12 mouse cellular contexts compared by ENCODE assay signal in the genomic region with DNA sequence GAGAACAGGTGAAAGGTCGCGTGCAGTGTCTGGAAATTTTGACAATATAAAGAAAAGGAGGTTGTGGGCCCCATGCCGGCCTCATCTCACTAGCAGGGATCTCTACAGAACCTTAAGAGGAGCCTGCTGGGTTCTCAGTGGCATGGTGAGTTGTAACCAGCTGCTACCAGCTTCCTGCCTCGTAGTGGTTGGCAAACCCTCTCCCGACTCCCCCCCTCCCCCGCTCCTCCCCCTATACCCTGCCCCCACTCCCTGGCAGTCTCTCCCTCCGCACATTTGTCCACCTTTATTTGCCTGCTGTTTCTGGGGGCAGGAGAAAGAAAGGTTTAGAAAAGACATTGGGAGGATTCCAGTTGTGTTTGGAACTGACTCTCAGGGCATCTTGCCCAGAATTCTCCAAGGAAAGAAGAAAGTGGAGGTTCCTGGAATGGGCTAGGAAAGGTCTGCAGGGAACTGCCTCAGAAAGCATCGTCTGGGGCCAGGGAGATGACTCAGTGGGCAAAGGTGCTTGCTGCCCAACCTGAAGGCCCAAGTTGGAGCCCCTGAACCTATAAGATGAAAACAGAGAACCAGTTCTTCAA. TPM values are rescaled to one million over a fixed set of nuclear protein-coding genes. Genes with fewer than 3 reads are reported as not detected.
DNase-seq lines count a peak whose midpoint lies in the region; ATAC-seq lines count a peak whose summit lies in the region.
"Had no signal": no experiment of that assay in that cellular context is flagged by ENCODE, and none has a peak within 500 bp of the region (broad histone marks: within the 10 kb centered on the region; RNA-seq: fewer than 3 reads in every experiment).

No protein-coding gene starts in this region.

- no peaks in the 10 kb centered on the region for H3K27me3 ChIP-seq in forebrain, embryonic 15.5 days
- H3K27me3 ChIP-seq in midbrain, embryonic 15.5 days (replicated peaks) = no peaks in the 10 kb centered on the region

- H3K4me3 ChIP-seq in forebrain, embryonic 15.5 days = no peak overlapping the region
- no peak overlapping the region for H3K4me3 ChIP-seq in midbrain, embryonic 15.5 days
- H3K4me3 ChIP-seq: liver, embryonic 13.5 days had no signal

- peaks cover 66% of the 10 kb centered on the region for H3K4me1 ChIP-seq in forebrain, embryonic 15.5 days
- H3K4me1 ChIP-seq in midbrain, embryonic 15.5 days = peaks cover 59% of the 10 kb centered on the region

- WGBS in forebrain, embryonic 15.5 days = 23% methylated on average over 8 of the region's 8 CpGs
- 32% methylated on average over 8 of the region's 8 CpGs for WGBS in midbrain, embryonic 15.5 days

- H3K4me2 ChIP-seq in forebrain, embryonic 15.5 days (replicated peaks) = no peak overlapping the region
- H3K4me2 ChIP-seq in midbrain, embryonic 15.5 days = no peak overlapping the region
- H3K4me2 ChIP-seq: liver, embryonic 13.5 days had no signal

- no peaks in the 10 kb centered on the region for H3K9me3 ChIP-seq in forebrain, embryonic 15.5 days
- no peaks in the 10 kb centered on the region for H3K9me3 ChIP-seq in midbrain, embryonic 15.5 days
- H3K9me3 ChIP-seq: liver, embryonic 13.5 days had no signal

- no peak overlapping the region for H3K9ac ChIP-seq in forebrain, embryonic 15.5 days (replicated peaks)
- no peak overlapping the region for H3K9ac ChIP-seq in midbrain, embryonic 15.5 days
- H3K9ac ChIP-seq: liver, embryonic 13.5 days had no signal

- ATAC-seq in forebrain, embryonic 15.5 days (replicated peaks) = 0 out of 2 replicates have a peak, but pooled peaks have one; percentile 23
- ATAC-seq in midbrain, embryonic 15.5 days (replicated peaks) = no peak
- ATAC-seq in monocyte, adult 5-6 weeks (replicated peaks; ENCODE audit: insufficient number of reproducible peaks, low FRiP score, low TSS enrichment, poor library complexity, severe bottlenecking) = no peak

- H3K36me3 ChIP-seq in forebrain, embryonic 15.5 days = no peaks in the 10 kb centered on the region
- no peaks in the 10 kb centered on the region for H3K36me3 ChIP-seq in midbrain, embryonic 15.5 days (replicated peaks)
- H3K36me3 ChIP-seq: liver, embryonic 13.5 days had no signal

- DNase-seq in left cerebral cortex, adult 18-20 months (ENCODE audit: low spot score in 2 of 2) = peak; percentile 19 to 43
- DNase-seq in left cerebral cortex, adult 11 months (ENCODE audit: low spot score) = no peak
- peak; percentile 67 for DNase-seq in NIH3T3 (ENCODE audit: low read depth)
- no peak for DNase-seq in thymus, postnatal 36 days
- DNase-seq in embryo, embryonic 10.5 days (ENCODE audit: low spot score) = no peak
- DNase-seq: cerebellum, adult 11 months; liver, embryonic 13.5 days had no signal

- H3K27ac ChIP-seq in forebrain, embryonic 15.5 days (replicated peaks) = peak overlapping the region; percentile 74
- peak overlapping the region; percentile 62 for H3K27ac ChIP-seq in midbrain, embryonic 15.5 days
- H3K27ac ChIP-seq: liver, embryonic 13.5 days had no signal

RNA-seq across cellular contexts. Expression of gene Pipox, which starts 8.0 kb away (rescaled TPM):
- 1 to 10 TPM in 1 of 2 experiments, under 1 TPM in 1; 0.81 to 1.2 TPM for total RNA-seq in left cerebral cortex, adult 18-20 months (2021)
- polyA plus RNA-seq in forebrain, embryonic 15.5 days (2015; fragmentation: Nextera tagmentation; extraction: Ambion mirVana) = 10.2 and 11.2 TPM in 2 replicates
- 5.7 and 6.7 TPM in 2 replicates for polyA plus RNA-seq in midbrain, embryonic 15.5 days (2015; fragmentation: Nextera tagmentation; extraction: Ambion mirVana)
- not detected in 3 replicates for total RNA-seq in monocyte, adult 5-6 weeks (2017)
- total RNA-seq: gastrocnemius, adult 8-10 months had no signal

RNA-seq across cellular contexts. Expression of gene Sez6, which starts 28.7 kb away (rescaled TPM):
- total RNA-seq in left cerebral cortex, adult 18-20 months (2021) = 100 to 1,000 TPM; 145 to 154 TPM
- polyA plus RNA-seq in forebrain, embryonic 15.5 days (2015; fragmentation: Nextera tagmentation; extraction: Ambion mirVana) = 243 and 249 TPM in 2 replicates
- 159 and 162 TPM in 2 replicates for polyA plus RNA-seq in midbrain, embryonic 15.5 days (2015; fragmentation: Nextera tagmentation; extraction: Ambion mirVana)
- total RNA-seq in monocyte, adult 5-6 weeks (2017) = not detected in 3 replicates
- polyA plus RNA-seq: kidney, embryonic 14.5 days had no signal

Comparison
In these comparisons a context has a peak if more than half of its experiments do, and no peak if none do; other contexts are left out.
1. DNase-seq: peak in left cerebral cortex, adult 18-20 months (2 of 2) and NIH3T3 (single experiment); none in left cerebral cortex, adult 11 months (single experiment), thymus, postnatal 36 days (0 of 2) and embryo, embryonic 10.5 days (single experiment).
2. RNA of gene Sez6, which starts 28.7 kb away (total RNA-seq): 145 to 154 TPM in left cerebral cortex, adult 18-20 months; not detected in monocyte, adult 5-6 weeks; every median in the first group is over 100 times any median in the second.